17 mouse cellular contexts compared by ENCODE assay signal in the genomic region with DNA sequence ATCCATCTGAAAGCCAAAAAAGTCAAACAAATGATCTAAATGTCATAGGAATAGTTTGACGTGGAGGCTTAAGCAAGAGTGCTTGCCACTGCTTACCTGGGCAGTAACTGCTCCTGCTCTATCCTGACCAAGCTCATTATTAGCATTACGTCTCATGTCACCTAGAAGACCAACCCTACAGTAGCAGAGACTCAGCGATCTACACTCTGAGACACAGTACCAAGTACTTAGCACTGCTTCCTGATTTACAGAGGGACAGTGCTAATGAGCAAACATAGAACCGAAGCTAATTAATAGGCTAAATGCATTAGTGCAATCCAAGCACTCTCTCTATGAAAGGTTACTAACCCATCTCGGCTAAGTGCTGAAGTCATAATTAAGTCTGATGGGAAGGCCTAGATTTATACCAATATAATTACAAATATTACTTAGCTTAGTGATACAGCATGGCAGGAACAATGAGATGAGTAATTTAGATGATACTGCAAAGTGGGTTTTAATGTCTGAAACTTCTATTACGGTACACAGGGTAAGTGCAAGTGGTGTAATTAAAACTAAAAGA.
A peak's percentile ranks its signal among the peaks of the same experiment; 100 is the strongest.
DNase-seq lines count a peak whose midpoint lies in the region; ATAC-seq and TF ChIP-seq lines count a peak whose summit lies in the region.
"Had no signal": no experiment of that assay in that cellular context is flagged by ENCODE, and none has a peak within 500 bp of the region (broad histone marks: within the 10 kb centered on the region; RNA-seq: fewer than 3 reads in every experiment).

No protein-coding gene starts in this region.

- ATAC-seq in forebrain, postnatal 0 days: peak; percentile 73
- ATAC-seq in hindbrain, embryonic 16.5 days: 0 out of 2 replicates have a peak, but pooled peaks have one; percentile 43
- no peak for ATAC-seq in hindbrain, embryonic 11.5 days (ENCODE audit: low FRiP score)
- ATAC-seq: intestine, embryonic 16.5 days had no signal

- no peak overlapping the region for H3K4me2 ChIP-seq in forebrain, postnatal 0 days (ENCODE audit: low read depth)
- no peak overlapping the region for H3K4me2 ChIP-seq in hindbrain, embryonic 16.5 days (ENCODE audit: low read length)
- no peak overlapping the region for H3K4me2 ChIP-seq in hindbrain, embryonic 11.5 days (replicated peaks; ENCODE audit: low read depth, low read length)

- TF ChIP-seq CTCF in forebrain, postnatal 0 days (IDR thresholded peaks at IDR 0.05; ENCODE audit: low read depth): no peak

- no peaks in the 10 kb centered on the region for H3K9me3 ChIP-seq in forebrain, postnatal 0 days (ENCODE audit: low read length)
- H3K9me3 ChIP-seq in forebrain, embryonic 10.5 days: no peaks in the 10 kb centered on the region
- H3K9me3 ChIP-seq in hindbrain, embryonic 16.5 days (ENCODE audit: control insufficient read depth, low read length): no peaks in the 10 kb centered on the region
- H3K9me3 ChIP-seq in hindbrain, embryonic 11.5 days (ENCODE audit: control insufficient read depth, low read length): no peaks in the 10 kb centered on the region
- H3K9me3 ChIP-seq: embryonic facial prominence, embryonic 10.5 days; heart, embryonic 10.5 days had no signal

- H3K4me3 ChIP-seq in forebrain, postnatal 0 days (ENCODE audit: low read depth, low read length): no peak overlapping the region
- no peak overlapping the region for H3K4me3 ChIP-seq in forebrain, embryonic 10.5 days
- no peak overlapping the region for H3K4me3 ChIP-seq in hindbrain, embryonic 16.5 days (ENCODE audit: low read length)
- H3K4me3 ChIP-seq in hindbrain, embryonic 11.5 days (ENCODE audit: low read depth, low read length): no peak overlapping the region
- H3K4me3 ChIP-seq: embryonic facial prominence, embryonic 10.5 days; heart, embryonic 10.5 days had no signal

- H3K9ac ChIP-seq in forebrain, postnatal 0 days: no peak overlapping the region
- H3K9ac ChIP-seq in hindbrain, embryonic 16.5 days (ENCODE audit: low read depth, low read length): no peak overlapping the region
- no peak overlapping the region for H3K9ac ChIP-seq in hindbrain, embryonic 11.5 days (ENCODE audit: low read depth, low read length)

- 61% methylated on average over 6 of the region's 6 CpGs for WGBS in forebrain, postnatal 0 days
- 91% methylated on average over 6 of the region's 6 CpGs for WGBS in forebrain, embryonic 10.5 days
- 80% methylated on average over 6 of the region's 6 CpGs for WGBS in hindbrain, embryonic 16.5 days
- 91% methylated on average over 6 of the region's 6 CpGs for whole genome bisulfite sequencing in hindbrain, embryonic 11.5 days

- no peak for DNase-seq in forebrain, postnatal 0 days
- DNase-seq in forebrain, embryonic 10.5 days (ENCODE audit: extremely low spot score, low spot score): no peak
- no peak for DNase-seq in hindbrain, embryonic 11.5 days (ENCODE audit: low spot score)
- DNase-seq in retina, postnatal 1 day: peak; percentile 23
- no peak for DNase-seq in retina, embryonic 14.5 days (ENCODE audit: low spot score)
- DNase-seq: adrenal gland, adult 2 months; adrenal gland, postnatal 25 days; cerebellum, adult 2 months; cerebellum, postnatal 10 days; gastrocnemius, postnatal 36 days; heart, adult 18-20 months; heart, postnatal 10 days had no signal

- no peaks in the 10 kb centered on the region for H3K4me1 ChIP-seq in forebrain, postnatal 0 days (ENCODE audit: insufficient read depth)
- peaks cover 8% of the 10 kb centered on the region; the same call in 1 of the 2 replicates for H3K4me1 ChIP-seq in forebrain, embryonic 10.5 days
- H3K4me1 ChIP-seq in hindbrain, embryonic 16.5 days (ENCODE audit: control insufficient read depth, insufficient read depth, low read depth, low read length): no peaks in the 10 kb centered on the region
- no peaks in the 10 kb centered on the region for H3K4me1 ChIP-seq in hindbrain, embryonic 11.5 days (replicated peaks; ENCODE audit: control insufficient read depth, insufficient read depth, low read length)
- H3K4me1 ChIP-seq: embryonic facial prominence, embryonic 10.5 days; heart, embryonic 10.5 days had no signal

- no peaks in the 10 kb centered on the region for H3K36me3 ChIP-seq in forebrain, postnatal 0 days (ENCODE audit: insufficient read depth)
- H3K36me3 ChIP-seq in forebrain, embryonic 10.5 days (replicated peaks): peaks cover 1% of the 10 kb centered on the region
- H3K36me3 ChIP-seq in hindbrain, embryonic 16.5 days (ENCODE audit: control insufficient read depth, insufficient read depth, low read length): peaks cover 5% of the 10 kb centered on the region; the same call in 1 of the 2 replicates
- no peaks in the 10 kb centered on the region for H3K36me3 ChIP-seq in hindbrain, embryonic 11.5 days (ENCODE audit: control insufficient read depth, insufficient read depth, low read length)
- H3K36me3 ChIP-seq: embryonic facial prominence, embryonic 10.5 days had no signal

- no peaks in the 10 kb centered on the region for H3K27me3 ChIP-seq in forebrain, postnatal 0 days (ENCODE audit: insufficient read depth, low read length)
- no peaks in the 10 kb centered on the region for H3K27me3 ChIP-seq in forebrain, embryonic 10.5 days (ENCODE audit: poor library complexity, severe bottlenecking)
- no peaks in the 10 kb centered on the region for H3K27me3 ChIP-seq in hindbrain, embryonic 16.5 days (replicated peaks; ENCODE audit: control insufficient read depth, insufficient read depth, low read length)
- no peaks in the 10 kb centered on the region for H3K27me3 ChIP-seq in hindbrain, embryonic 11.5 days (ENCODE audit: control insufficient read depth, insufficient read depth, low read length)
- H3K27me3 ChIP-seq: CH12.LX had no signal

- no peak overlapping the region for H3K27ac ChIP-seq in forebrain, postnatal 0 days (ENCODE audit: low read depth, low read length)
- no peak overlapping the region for H3K27ac ChIP-seq in forebrain, embryonic 10.5 days
- H3K27ac ChIP-seq in hindbrain, embryonic 16.5 days (ENCODE audit: low read depth, low read length): no peak overlapping the region
- no peak overlapping the region for H3K27ac ChIP-seq in hindbrain, embryonic 11.5 days (ENCODE audit: low read depth, low read length)
- H3K27ac ChIP-seq: embryonic facial prominence, embryonic 10.5 days; heart, embryonic 10.5 days had no signal
